26 mouse cellular contexts compared by ENCODE assay signal in genomic region chr5:111046359-111046758, GRCm38 (mm10).
DNase-seq lines count a peak whose midpoint lies in the region; ATAC-seq lines count a peak whose summit lies in the region.
"Had no signal": no experiment of that assay in that cellular context is flagged by ENCODE, and none has a peak within 500 bp of the region (broad histone marks: within the 10 kb centered on the region; RNA-seq: fewer than 3 reads in every experiment).

No protein-coding gene starts in this region.

- H3K4me2 ChIP-seq in midbrain, embryonic 12.5 days (replicated peaks): no peak overlapping the region
- H3K4me2 ChIP-seq in midbrain, embryonic 16.5 days (ENCODE audit: low read length): no peak overlapping the region
- 0 out of 2 replicates have a peak overlapping the region, but pooled peaks have one; percentile 15 for H3K4me2 ChIP-seq in forebrain, embryonic 15.5 days (replicated peaks)
- no peak overlapping the region for H3K4me2 ChIP-seq in intestine, embryonic 16.5 days (ENCODE audit: low read depth, low read length)
- H3K4me2 ChIP-seq: embryonic facial prominence, embryonic 12.5 days; heart, embryonic 11.5 days; hindbrain, embryonic 12.5 days; liver, embryonic 15.5 days; neural tube, embryonic 12.5 days; stomach, embryonic 15.5 days had no signal

- H3K27ac ChIP-seq in midbrain, embryonic 12.5 days (replicated peaks): peak overlapping the region; percentile 42; the same call in 1 of the 2 replicates
- H3K27ac ChIP-seq in midbrain, embryonic 16.5 days (ENCODE audit: low read length): no peak overlapping the region
- H3K27ac ChIP-seq in forebrain, embryonic 15.5 days (replicated peaks): peak overlapping the region; percentile 68
- no peak overlapping the region for H3K27ac ChIP-seq in intestine, embryonic 16.5 days (ENCODE audit: low read length)
- H3K27ac ChIP-seq: layer of hippocampus, adult 2 months; limb, embryonic 10.5 days; liver, embryonic 15.5 days; neural tube, embryonic 12.5 days; stomach, embryonic 15.5 days had no signal

- no peak overlapping the region for H3K9ac ChIP-seq in midbrain, embryonic 12.5 days (replicated peaks)
- H3K9ac ChIP-seq in midbrain, embryonic 16.5 days (ENCODE audit: low read depth, low read length): no peak overlapping the region
- no peak overlapping the region for H3K9ac ChIP-seq in forebrain, embryonic 15.5 days (replicated peaks)
- H3K9ac ChIP-seq in intestine, embryonic 16.5 days (ENCODE audit: low read depth, low read length): no peak overlapping the region
- H3K9ac ChIP-seq: embryonic facial prominence, embryonic 12.5 days; hindbrain, embryonic 12.5 days; liver, embryonic 15.5 days; stomach, embryonic 15.5 days had no signal

- intact Hi-C loops in heart, postnatal 36 days (cut with DNase I): no loop called here

- WGBS in midbrain, embryonic 12.5 days: 89% methylated on average over 6 of the region's 6 CpGs
- 90% methylated on average over 6 of the region's 6 CpGs for WGBS in midbrain, embryonic 16.5 days
- 82% methylated on average over 6 of the region's 6 CpGs for whole genome bisulfite sequencing in forebrain, embryonic 15.5 days
- WGBS in intestine, embryonic 16.5 days: 78% methylated on average over 6 of the region's 6 CpGs

- no peak for ATAC-seq in midbrain, embryonic 12.5 days (ENCODE audit: low FRiP score, low read depth)
- ATAC-seq in midbrain, embryonic 16.5 days: no peak
- no peak for ATAC-seq in forebrain, embryonic 15.5 days (replicated peaks)
- ATAC-seq in intestine, embryonic 16.5 days: 0 out of 2 replicates have a peak, but pooled peaks have one; percentile 33
- ATAC-seq: activated CD4-positive, CD25-positive, alpha-beta regulatory T cell, adult 4 months; lung, postnatal 0 days had no signal

- peak; percentile 31 for DNase-seq in heart, postnatal 4 days
- DNase-seq in heart, postnatal 36 days: no peak
- DNase-seq in spleen, adult 18-20 months: no peak
- DNase-seq: adrenal gland, adult 8-10 months; cerebellum, adult 18-20 months; gastrocnemius, postnatal 10 days; heart, adult 11 months; kidney, postnatal 25 days; liver; right cerebral cortex, adult 18-20 months; right cerebral cortex, postnatal 4 days; thymus, postnatal 25 days had no signal

- peaks cover 48% of the 10 kb centered on the region for H3K4me1 ChIP-seq in midbrain, embryonic 12.5 days
- H3K4me1 ChIP-seq in midbrain, embryonic 16.5 days (ENCODE audit: control insufficient read depth, insufficient read depth, low read length): peaks cover 59% of the 10 kb centered on the region
- peaks cover 90% of the 10 kb centered on the region for H3K4me1 ChIP-seq in forebrain, embryonic 15.5 days
- peaks cover 12% of the 10 kb centered on the region for H3K4me1 ChIP-seq in intestine, embryonic 16.5 days (ENCODE audit: control insufficient read depth, insufficient read depth, low read length)
- H3K4me1 ChIP-seq: liver, embryonic 15.5 days had no signal

- no peaks in the 10 kb centered on the region for H3K9me3 ChIP-seq in midbrain, embryonic 12.5 days
- H3K9me3 ChIP-seq in midbrain, embryonic 16.5 days (replicated peaks; ENCODE audit: control insufficient read depth, low read length, poor library complexity, severe bottlenecking): no peaks in the 10 kb centered on the region
- H3K9me3 ChIP-seq in forebrain, embryonic 15.5 days: no peaks in the 10 kb centered on the region
- no peaks in the 10 kb centered on the region for H3K9me3 ChIP-seq in intestine, embryonic 16.5 days (ENCODE audit: control insufficient read depth, low read length)
- H3K9me3 ChIP-seq: embryonic facial prominence, embryonic 12.5 days; hindbrain, embryonic 12.5 days; limb, embryonic 10.5 days; liver, embryonic 15.5 days; neural tube, embryonic 12.5 days; stomach, embryonic 15.5 days had no signal

- no peak overlapping the region for H3K4me3 ChIP-seq in midbrain, embryonic 12.5 days
- no peak overlapping the region for H3K4me3 ChIP-seq in midbrain, embryonic 16.5 days (ENCODE audit: low read depth, low read length)
- no peak overlapping the region for H3K4me3 ChIP-seq in forebrain, embryonic 15.5 days
- no peak overlapping the region for H3K4me3 ChIP-seq in intestine, embryonic 16.5 days (ENCODE audit: low read length)
- H3K4me3 ChIP-seq: embryonic facial prominence, embryonic 12.5 days; hindbrain, embryonic 12.5 days; limb, embryonic 10.5 days; liver, embryonic 15.5 days; neural tube, embryonic 12.5 days had no signal

- H3K27me3 ChIP-seq in midbrain, embryonic 12.5 days: no peaks in the 10 kb centered on the region
- no peaks in the 10 kb centered on the region for H3K27me3 ChIP-seq in midbrain, embryonic 16.5 days (ENCODE audit: control insufficient read depth, insufficient read depth, low read depth, low read length)
- no peaks in the 10 kb centered on the region for H3K27me3 ChIP-seq in forebrain, embryonic 15.5 days
- H3K27me3 ChIP-seq in intestine, embryonic 16.5 days (replicated peaks; ENCODE audit: control insufficient read depth, insufficient read depth, low read length): no peaks in the 10 kb centered on the region
- H3K27me3 ChIP-seq: embryonic facial prominence, embryonic 12.5 days; hindbrain, embryonic 12.5 days; liver, embryonic 15.5 days; neural tube, embryonic 12.5 days; stomach, embryonic 15.5 days had no signal

- no peaks in the 10 kb centered on the region for H3K36me3 ChIP-seq in midbrain, embryonic 12.5 days
- no peaks in the 10 kb centered on the region for H3K36me3 ChIP-seq in midbrain, embryonic 16.5 days (ENCODE audit: control insufficient read depth, insufficient read depth, low read length)
- no peaks in the 10 kb centered on the region for H3K36me3 ChIP-seq in forebrain, embryonic 15.5 days
- H3K36me3 ChIP-seq in intestine, embryonic 16.5 days (ENCODE audit: control insufficient read depth, insufficient read depth, low read length): no peaks in the 10 kb centered on the region
- H3K36me3 ChIP-seq: embryonic facial prominence, embryonic 12.5 days; hindbrain, embryonic 12.5 days; limb, embryonic 10.5 days; liver, embryonic 15.5 days; neural tube, embryonic 12.5 days; stomach, embryonic 15.5 days had no signal

Comparison
In these comparisons a context has a peak if more than half of its experiments do, and no peak if none do; other contexts are left out.
1. H3K27ac ChIP-seq: peak in midbrain, embryonic 12.5 days (single experiment) and forebrain, embryonic 15.5 days (single experiment); none in midbrain, embryonic 16.5 days (single experiment) and intestine, embryonic 16.5 days (single experiment).